Mouse (Mus musculus): Measurements from ENCODE around the gene Plcb3.

- TF ChIP-seq CTCF (IDR thresholded peaks at IDR 0.05; ENCODE audit: low read depth, low read length), result peak; percentile 79
- no peak for TF ChIP-seq POLR2A (IDR thresholded peaks at IDR 0.05; ENCODE audit: borderline replicate concordance, low read depth, low read length)
Measured at GRCm38 (mm10) chr19:6979486-6980380, 3.5 kb upstream of the Plcb3 start.
